Mouse (Mus musculus): ENCODE data around the gene Thoc3.

GRCm38 (mm10) chr13:54474996-54475395 is 6.3 kb upstream of the Thoc3 start:
- no peak for TF ChIP-seq CTCF (IDR thresholded peaks at IDR 0.05)
- no peak for TF ChIP-seq EP300 (IDR thresholded peaks at IDR 0.05)

Measured in lung, postnatal 0 days (tissue).